Mouse (Mus musculus): ENCODE data around the gene Tpbgl. TPM values are rescaled to one million over a fixed set of nuclear protein-coding genes. Genes with fewer than 3 reads are reported as not detected.

The Tpbgl gene
- polyA plus RNA-seq, 1 experiment from 2014 or later, result 3.8 TPM

- H3K36me3 ChIP-seq, result no peaks in the 10 kb centered on the region
- ATAC-seq (ENCODE audit: low read depth), result no peak
- H3K4me2 ChIP-seq, result no peak overlapping the region
- no peak overlapping the region for H3K27ac ChIP-seq (replicated peaks)
- no peak overlapping the region for H3K4me3 ChIP-seq
- 86% methylated on average over 9 of the region's 9 CpGs for WGBS
- H3K27me3 ChIP-seq, result no peaks in the 10 kb centered on the region
- no peak overlapping the region for H3K9ac ChIP-seq
- H3K4me1 ChIP-seq (replicated peaks), result peaks cover 10% of the 10 kb centered on the region; the same call in 1 of the 2 replicates
- no peaks in the 10 kb centered on the region for H3K9me3 ChIP-seq
Observed at GRCm38 (mm10) chr7:99663507-99664220, 36.8 kb upstream of the Tpbgl start.

GRCm38 (mm10) chr7:99662311-99662710, 35.4 kb upstream of the Tpbgl start:
- whole genome bisulfite sequencing, result 71% methylated on average over 2 of the region's 2 CpGs
- peaks cover 10% of the 10 kb centered on the region; the same call in 1 of the 2 replicates for H3K4me1 ChIP-seq (replicated peaks)
- no peaks in the 10 kb centered on the region for H3K36me3 ChIP-seq
- no peak overlapping the region for H3K9ac ChIP-seq
- H3K27ac ChIP-seq (replicated peaks), result no peak overlapping the region
- no peak overlapping the region for H3K4me3 ChIP-seq
- ATAC-seq (ENCODE audit: low read depth), result no peak
- no peaks in the 10 kb centered on the region for H3K9me3 ChIP-seq
- no peaks in the 10 kb centered on the region for H3K27me3 ChIP-seq
- H3K4me2 ChIP-seq, result no peak overlapping the region

GRCm38 (mm10) chr7:99661571-99662230, 34.8 kb upstream of the Tpbgl start:
- WGBS, result 73% methylated on average over 14 of the region's 14 CpGs
- Histone ChIP-seq H3K9ac (no peak overlapping the region), H3K4me2 (no peak overlapping the region), H3K4me1 (replicated peaks) (peaks cover 10% of the 10 kb centered on the region; the same call in 1 of the 2 replicates), H3K9me3 (no peaks in the 10 kb centered on the region), H3K27me3 (no peaks in the 10 kb centered on the region; the same call in 1 of the 2 replicates), H3K4me3 (no peak overlapping the region), H3K36me3 (no peaks in the 10 kb centered on the region), H3K27ac (replicated peaks) (no peak overlapping the region)
- no peak for ATAC-seq (ENCODE audit: low read depth)

GRCm38 (mm10) chr7:99661071-99661470, 34.2 kb upstream of the Tpbgl start:
- no peaks in the 10 kb centered on the region for H3K9me3 ChIP-seq
- H3K27me3 ChIP-seq, result no peaks in the 10 kb centered on the region; the same call in 1 of the 2 replicates
- no peak for ATAC-seq (ENCODE audit: low read depth)
- H3K4me2 ChIP-seq, result no peak overlapping the region
- 89% methylated on average over 9 of the region's 9 CpGs for WGBS
- H3K36me3 ChIP-seq, result no peaks in the 10 kb centered on the region
- peaks cover 10% of the 10 kb centered on the region; the same call in 1 of the 2 replicates for H3K4me1 ChIP-seq (replicated peaks)
- H3K4me3 ChIP-seq, result no peak overlapping the region
- no peak overlapping the region for H3K27ac ChIP-seq (replicated peaks)
- no peak overlapping the region for H3K9ac ChIP-seq

- 50% methylated on average over 12 of the region's 12 CpGs for WGBS
- Histone ChIP-seq H3K27me3 (no peaks in the 10 kb centered on the region; the same call in 1 of the 2 replicates), H3K27ac (replicated peaks) (no peak overlapping the region), H3K4me1 (replicated peaks) (peaks cover 5% of the 10 kb centered on the region; the same call in 1 of the 2 replicates), H3K9ac (no peak overlapping the region), H3K36me3 (no peaks in the 10 kb centered on the region), H3K9me3 (no peaks in the 10 kb centered on the region), H3K4me3 (no peak overlapping the region), H3K4me2 (no peak overlapping the region)
- peak; percentile 63; the same call in 1 of the 2 replicates for ATAC-seq (ENCODE audit: low read depth)
Observed at GRCm38 (mm10) chr7:99659379-99660029, 32.6 kb upstream of the Tpbgl start.

- Histone ChIP-seq H3K36me3 (no peaks in the 10 kb centered on the region), H3K4me1 (replicated peaks) (peaks cover 20% of the 10 kb centered on the region), H3K27me3 (no peaks in the 10 kb centered on the region; the same call in 1 of the 2 replicates), H3K4me2 (no peak overlapping the region), H3K9me3 (no peaks in the 10 kb centered on the region), H3K4me3 (no peak overlapping the region), H3K27ac (replicated peaks) (no peak overlapping the region), H3K9ac (no peak overlapping the region)
- WGBS, result 84% methylated on average over 11 of the region's 11 CpGs
- ATAC-seq (ENCODE audit: low read depth), result no peak
Observed at GRCm38 (mm10) chr7:99654244-99654643, 27.3 kb upstream of the Tpbgl start.

- no peaks in the 10 kb centered on the region for H3K9me3 ChIP-seq
- 35% methylated on average over 4 of the region's 4 CpGs for WGBS
- 0 out of 2 replicates have a peak, but pooled peaks have one; percentile 57 for ATAC-seq (ENCODE audit: low read depth)
- no peak overlapping the region for H3K4me3 ChIP-seq
- H3K9ac ChIP-seq, result no peak overlapping the region
- no peaks in the 10 kb centered on the region for H3K36me3 ChIP-seq
- H3K4me2 ChIP-seq, result no peak overlapping the region
- no peak overlapping the region for H3K27ac ChIP-seq (replicated peaks)
- H3K27me3 ChIP-seq, result no peaks in the 10 kb centered on the region
- peaks cover 28% of the 10 kb centered on the region for H3K4me1 ChIP-seq (replicated peaks)
Observed at GRCm38 (mm10) chr7:99649585-99649984, 22.7 kb upstream of the Tpbgl start.

GRCm38 (mm10) chr7:99648623-99649022, 21.7 kb upstream of the Tpbgl start:
- WGBS, result 11% methylated on average over 6 of the region's 6 CpGs
- no peaks in the 10 kb centered on the region for H3K9me3 ChIP-seq
- H3K4me3 ChIP-seq, result no peak overlapping the region
- peaks cover 28% of the 10 kb centered on the region for H3K4me1 ChIP-seq (replicated peaks)
- no peaks in the 10 kb centered on the region for H3K27me3 ChIP-seq
- H3K9ac ChIP-seq, result no peak overlapping the region
- no peak overlapping the region for H3K4me2 ChIP-seq
- no peak for ATAC-seq (ENCODE audit: low read depth)
- H3K27ac ChIP-seq (replicated peaks), result no peak overlapping the region
- H3K36me3 ChIP-seq, result no peaks in the 10 kb centered on the region

- H3K9ac ChIP-seq, result no peak overlapping the region
- H3K36me3 ChIP-seq, result no peaks in the 10 kb centered on the region
- H3K9me3 ChIP-seq, result no peaks in the 10 kb centered on the region
- ATAC-seq (ENCODE audit: low read depth), result no peak
- no peak overlapping the region for H3K4me3 ChIP-seq
- peaks cover 13% of the 10 kb centered on the region for H3K4me1 ChIP-seq (replicated peaks)
- no peak overlapping the region for H3K27ac ChIP-seq (replicated peaks)
- H3K27me3 ChIP-seq, result no peaks in the 10 kb centered on the region
- H3K4me2 ChIP-seq, result no peak overlapping the region
- 82% methylated on average over 7 of the region's 7 CpGs for WGBS
Observed at GRCm38 (mm10) chr7:99644701-99645100, 17.8 kb upstream of the Tpbgl start.

GRCm38 (mm10) chr7:99642078-99642477, 15.2 kb upstream of the Tpbgl start:
- H3K4me2 ChIP-seq, result no peak overlapping the region
- no peaks in the 10 kb centered on the region for H3K9me3 ChIP-seq
- no peaks in the 10 kb centered on the region for H3K27me3 ChIP-seq
- H3K27ac ChIP-seq (replicated peaks), result no peak overlapping the region
- no peak overlapping the region for H3K9ac ChIP-seq
- ATAC-seq (ENCODE audit: low read depth), result no peak
- no peaks in the 10 kb centered on the region for H3K4me1 ChIP-seq (replicated peaks)
- WGBS, result 71% methylated on average over 3 of the region's 3 CpGs
- H3K36me3 ChIP-seq, result no peaks in the 10 kb centered on the region
- H3K4me3 ChIP-seq, result no peak overlapping the region

GRCm38 (mm10) chr7:99641245-99641644, 14.3 kb upstream of the Tpbgl start:
- no peaks in the 10 kb centered on the region for H3K27me3 ChIP-seq
- H3K27ac ChIP-seq (replicated peaks), result no peak overlapping the region
- H3K9me3 ChIP-seq, result no peaks in the 10 kb centered on the region
- H3K4me3 ChIP-seq, result no peak overlapping the region
- ATAC-seq (ENCODE audit: low read depth), result no peak
- no peak overlapping the region for H3K4me2 ChIP-seq
- WGBS, result 58% methylated on average over 4 of the region's 4 CpGs
- H3K4me1 ChIP-seq (replicated peaks), result no peaks in the 10 kb centered on the region
- no peak overlapping the region for H3K9ac ChIP-seq
- H3K36me3 ChIP-seq, result no peaks in the 10 kb centered on the region

Measured in neural tube, embryonic 13.5 days (tissue).